Mouse (Mus musculus) forebrain, embryonic 15.5 days (tissue): ENCODE measurements around the gene Hadha. TPM values are rescaled to one million over a fixed set of nuclear protein-coding genes. Genes with fewer than 3 reads are reported as not detected.

Source experiments
- ATAC-seq: fragments of 200-750 bp; cut with Nextera tagmentation; replicated peaks from 2 replicates; pipeline ENCODE4 v1.8.0; 2017; ENCODE audit warnings: mild to moderate bottlenecking, moderate TSS enrichment, moderate library complexity
- H3K27ac ChIP-seq: fragments of 300-500 bp; sonication (generic); replicated peaks from 2 replicates; pipeline ENCODE4 v1.5.1; 2015; ENCODE audit warnings: mild to moderate bottlenecking, inconsistent platforms
- H3K27me3 ChIP-seq: fragments of 300-500 bp; sonication (generic); 2 replicates; pipeline ENCODE4 v1.6.1; 2015; ENCODE audit warnings: inconsistent platforms
- H3K36me3 ChIP-seq: fragments of 300-500 bp; sonication (generic); 2 replicates; pipeline ENCODE4 v1.6.1; 2015; ENCODE audit warnings: mild to moderate bottlenecking, inconsistent platforms
- H3K4me1 ChIP-seq: fragments of 300-500 bp; sonication (generic); 2 replicates; pipeline ENCODE4 v1.6.1; 2015; ENCODE audit warnings: inconsistent platforms
- H3K4me2 ChIP-seq: fragments of 300-500 bp; sonication (generic); replicated peaks from 2 replicates; pipeline ENCODE4 v1.6.1; 2015; ENCODE audit warnings: mild to moderate bottlenecking, inconsistent platforms
- H3K4me3 ChIP-seq: fragments of 300-500 bp; sonication (generic); 2 replicates; pipeline ENCODE4 v1.5.1; 2015; ENCODE audit warnings: mild to moderate bottlenecking, inconsistent platforms
- H3K9ac ChIP-seq: fragments of 300-500 bp; sonication (generic); replicated peaks from 2 replicates; pipeline ENCODE4 v1.6.1; 2015; ENCODE audit warnings: mild to moderate bottlenecking, inconsistent platforms
- H3K9me3 ChIP-seq: fragments of 300-500 bp; sonication (generic); 2 replicates; pipeline ENCODE4 v1.6.1; 2016; ENCODE audit warnings: inconsistent platforms
- WGBS: fragments of 180-500 bp; shearing (Covaris S2); methylation state at CpG from one replicate; pipeline ENCODE4 v1.1.7; 2015; ENCODE audit warnings: mixed read lengths; 5-methylcytosine and 5-hydroxymethylcytosine counted together
- polyA plus RNA-seq: library from polyadenylated mRNA; unstranded; fragments of >200 nt; fragmentation: Nextera tagmentation; extraction: Ambion mirVana; gene quantifications from 2 replicates; pipeline ENCODE4 v1.2.1, GENCODE M21; 2015

The Hadha gene
- 73.9 and 79.7 TPM in 2 replicates for polyA plus RNA-seq

DNA sequence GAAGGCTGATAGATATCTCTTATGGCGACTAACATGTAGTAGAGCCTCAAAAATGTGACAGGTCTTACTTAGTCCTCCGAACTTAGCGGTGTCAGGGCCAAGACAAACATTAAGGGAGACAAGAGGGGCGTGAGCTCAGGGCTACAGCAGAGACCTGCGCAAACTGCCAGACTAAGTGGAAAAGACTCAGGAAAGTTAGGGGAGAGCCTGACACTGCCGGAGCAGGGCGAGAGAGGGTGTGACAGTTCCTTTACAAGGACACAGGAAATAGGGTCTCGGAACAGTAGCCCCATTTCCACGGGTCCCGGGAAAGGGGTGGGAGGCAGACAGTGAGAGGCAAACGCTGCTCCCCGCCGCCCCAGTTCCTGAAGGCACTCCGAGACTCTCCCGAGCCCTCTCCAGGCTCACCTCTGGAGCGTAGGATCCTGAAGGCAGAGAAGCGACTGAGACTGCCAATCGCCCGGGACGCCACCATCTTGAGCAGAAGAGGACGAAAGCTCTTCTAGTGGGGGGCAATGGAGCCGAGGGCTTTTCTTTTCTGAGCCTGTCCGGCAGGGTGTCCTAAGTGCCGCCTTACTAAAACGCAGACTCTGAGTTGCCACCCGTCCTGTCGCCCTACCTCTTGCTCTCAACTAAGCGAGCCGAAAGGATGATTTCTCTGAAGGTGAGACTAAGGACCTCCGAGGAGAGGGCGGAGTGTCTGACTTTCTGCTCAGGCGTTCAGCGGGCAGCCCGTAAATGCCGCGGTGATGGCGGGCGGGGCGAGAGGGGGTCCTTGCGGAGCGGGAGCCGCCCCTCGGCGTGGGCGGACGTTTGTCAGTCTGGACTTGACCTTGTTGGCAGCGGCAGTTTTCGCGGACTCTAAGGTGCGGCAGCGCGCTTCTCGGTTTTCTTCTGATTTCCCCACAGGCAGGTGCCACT, at the start of gene Hadha, which contains the start of gene Hadhb:
TSS of gene Hadha (minus strand) at position 689 of the 921 bp plus-strand sequence.
TSS of gene Hadhb (plus strand) at position 775 of the 921 bp plus-strand sequence.
- ATAC-seq, result peak; percentile 90
- no peaks in the 10 kb centered on the region for H3K27me3 ChIP-seq
- WGBS, result under 1% methylated on average over 53 of the region's 53 CpGs
- H3K4me3 ChIP-seq, result peak within 1 kb of the TSS; percentile 93
- peak within 1 kb of the TSS; percentile 88 for H3K27ac ChIP-seq
- peaks cover 32% of the 10 kb centered on the region for H3K4me1 ChIP-seq
- H3K9ac ChIP-seq, result peak within 1 kb of the TSS; percentile 87
- H3K36me3 ChIP-seq, result no peaks in the 10 kb centered on the region
- H3K9me3 ChIP-seq, result no peaks in the 10 kb centered on the region
- H3K4me2 ChIP-seq, result peak within 1 kb of the TSS; percentile 85

DNA sequence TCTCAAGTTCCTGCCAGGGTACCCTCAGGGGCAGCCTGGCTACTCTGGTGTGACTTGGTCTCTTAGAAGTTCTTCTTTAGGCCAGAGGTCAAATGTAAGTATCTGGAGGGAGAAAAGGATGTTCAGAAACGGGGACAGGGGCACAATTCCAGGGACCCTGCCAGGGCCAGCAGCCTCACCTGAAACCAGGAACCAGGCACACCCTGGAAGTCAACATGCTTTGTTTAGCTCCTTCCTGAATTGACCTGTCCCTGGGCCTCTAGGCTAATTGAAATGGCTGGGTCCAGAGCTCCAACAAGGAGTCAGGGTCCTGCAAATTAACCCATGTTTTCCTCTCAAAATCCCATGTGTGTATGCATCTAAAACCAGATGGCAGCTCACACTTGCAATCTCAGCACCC, 49.5 kb upstream of the Hadha start:
- no peak overlapping the region for H3K9ac ChIP-seq
- H3K9me3 ChIP-seq, result no peaks in the 10 kb centered on the region
- ATAC-seq, result no peak
- WGBS, result 75% methylated on average over 1 of the region's 1 CpGs
- no peak overlapping the region for H3K4me2 ChIP-seq
- no peaks in the 10 kb centered on the region for H3K4me1 ChIP-seq
- H3K27ac ChIP-seq, result no peak overlapping the region
- H3K4me3 ChIP-seq, result no peak overlapping the region
- no peaks in the 10 kb centered on the region for H3K27me3 ChIP-seq
- H3K36me3 ChIP-seq, result no peaks in the 10 kb centered on the region

DNA sequence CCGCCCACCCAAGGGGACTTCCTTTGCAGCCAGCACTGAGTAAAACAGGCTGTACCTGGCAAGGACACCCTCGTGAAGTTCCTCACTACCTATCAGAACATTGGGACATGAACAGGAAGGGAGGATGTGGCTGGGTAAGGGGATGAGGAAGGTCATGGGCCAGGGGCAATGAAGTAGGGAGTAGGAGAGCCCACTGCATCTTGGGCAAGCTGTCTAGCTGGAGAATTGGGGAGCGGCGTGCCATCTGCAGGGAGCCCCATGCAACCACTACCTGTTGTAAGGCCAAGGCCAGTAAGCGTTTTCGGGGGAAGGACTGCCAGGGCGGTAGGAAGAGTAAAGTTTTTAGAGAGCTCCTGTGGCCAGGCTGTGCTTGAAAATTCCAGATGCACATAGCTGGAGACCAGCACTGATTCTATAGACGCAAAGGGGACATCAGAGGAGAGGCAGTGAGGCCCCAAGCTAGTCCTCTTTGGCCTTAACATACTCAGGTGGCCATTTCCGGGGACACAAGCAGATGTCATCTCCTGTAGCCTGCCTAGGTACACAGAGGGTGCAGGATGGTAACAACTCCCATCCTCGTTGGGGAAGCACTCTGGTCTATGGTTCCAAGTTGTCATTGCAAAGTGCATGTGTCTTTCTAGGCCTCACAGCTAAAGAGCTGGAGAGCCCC, 48.4 kb upstream of the Hadha start:
- ATAC-seq, result no peak
- no peak overlapping the region for H3K9ac ChIP-seq

DNA sequence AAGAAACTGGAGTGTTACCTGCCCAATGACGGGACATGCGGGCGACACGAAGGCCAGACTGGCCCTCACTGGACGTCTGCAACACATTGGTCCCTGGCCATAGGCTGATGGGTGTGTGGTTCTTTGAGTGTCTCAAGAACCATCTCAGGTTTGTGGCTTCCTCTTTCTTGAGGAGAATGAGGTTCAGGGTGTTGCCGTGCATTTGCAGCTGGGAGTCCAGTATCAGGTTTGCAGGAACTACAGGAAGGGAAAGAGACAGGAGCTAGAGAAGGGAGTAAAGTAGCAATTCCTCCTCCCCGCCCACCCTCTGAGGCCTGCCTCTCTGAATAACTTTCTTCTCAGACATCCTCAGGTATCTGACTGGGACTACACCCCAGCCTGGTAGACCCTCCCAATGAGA, 47.3 kb upstream of the Hadha start:
- ATAC-seq, result no peak
- Histone ChIP-seq H3K9ac (no peak overlapping the region), H3K4me1 (no peaks in the 10 kb centered on the region), H3K36me3 (no peaks in the 10 kb centered on the region), H3K4me2 (no peak overlapping the region), H3K27me3 (no peaks in the 10 kb centered on the region), H3K9me3 (no peaks in the 10 kb centered on the region), H3K27ac (no peak overlapping the region), H3K4me3 (no peak overlapping the region)
- 91% methylated on average over 7 of the region's 7 CpGs for whole genome bisulfite sequencing

More for the DNA sequence above, 48.4 kb upstream of the Hadha start:
- 88% methylated on average over 10 of the region's 10 CpGs for WGBS
- Histone ChIP-seq H3K9me3 (no peaks in the 10 kb centered on the region), H3K27ac (no peak overlapping the region), H3K4me3 (no peak overlapping the region), H3K4me2 (no peak overlapping the region), H3K36me3 (no peaks in the 10 kb centered on the region), H3K27me3 (no peaks in the 10 kb centered on the region), H3K4me1 (no peaks in the 10 kb centered on the region)

DNA sequence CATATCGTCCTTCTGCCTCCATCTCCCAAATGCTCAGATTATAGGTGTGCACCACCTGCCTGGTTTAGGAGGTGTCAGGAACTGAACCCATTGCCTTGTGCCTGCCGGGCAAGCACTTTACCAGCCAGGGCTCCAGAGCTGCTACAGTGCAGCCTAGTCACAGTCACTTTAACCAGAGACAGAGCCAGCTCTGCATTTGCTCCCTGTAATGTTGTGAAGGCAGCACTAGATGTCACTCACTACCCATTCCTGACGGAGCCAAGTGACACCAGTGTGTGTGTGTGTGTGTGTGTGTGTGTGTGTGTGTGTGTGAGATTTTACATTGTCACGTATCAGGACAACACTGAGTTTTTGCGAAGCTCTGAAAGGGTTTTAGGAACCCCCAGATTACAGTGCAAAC, 46.6 kb upstream of the Hadha start:
- no peaks in the 10 kb centered on the region for H3K36me3 ChIP-seq
- no peaks in the 10 kb centered on the region for H3K9me3 ChIP-seq
- WGBS, result 48% methylated on average over 5 of the region's 5 CpGs
- H3K4me2 ChIP-seq, result no peak overlapping the region
- no peak overlapping the region for H3K4me3 ChIP-seq
- H3K27ac ChIP-seq, result no peak overlapping the region
- H3K4me1 ChIP-seq, result no peaks in the 10 kb centered on the region
- no peaks in the 10 kb centered on the region for H3K27me3 ChIP-seq
- peak; percentile 64; the same call in 1 of the 2 replicates for ATAC-seq
- no peak overlapping the region for H3K9ac ChIP-seq

DNA sequence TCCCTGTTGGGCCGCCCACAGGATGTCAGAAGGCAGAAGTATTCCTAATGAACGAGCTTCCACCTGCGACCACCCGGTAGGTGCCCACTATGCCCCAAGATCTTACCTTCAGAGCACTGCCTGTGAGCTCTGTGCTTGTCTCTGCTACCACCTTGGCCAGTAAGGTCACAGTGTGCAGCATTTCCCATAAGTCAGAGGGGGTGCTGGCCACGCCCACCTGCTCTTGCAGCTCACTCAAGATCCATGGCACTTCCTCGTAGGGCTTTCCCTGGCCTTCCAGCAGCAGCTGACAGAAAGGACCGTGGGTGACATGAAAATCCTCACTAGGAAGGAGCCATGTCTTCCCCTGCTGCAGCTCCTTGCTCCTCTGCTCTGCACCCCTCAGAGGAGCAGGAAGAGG, 43.3 kb upstream of the Hadha start:
- Histone ChIP-seq H3K4me3 (no peak overlapping the region), H3K9ac (no peak overlapping the region), H3K4me2 (no peak overlapping the region), H3K4me1 (no peaks in the 10 kb centered on the region), H3K9me3 (no peaks in the 10 kb centered on the region), H3K27ac (no peak overlapping the region), H3K27me3 (no peaks in the 10 kb centered on the region), H3K36me3 (no peaks in the 10 kb centered on the region)
- WGBS, result 75% methylated on average over 7 of the region's 7 CpGs
- no peak for ATAC-seq

DNA sequence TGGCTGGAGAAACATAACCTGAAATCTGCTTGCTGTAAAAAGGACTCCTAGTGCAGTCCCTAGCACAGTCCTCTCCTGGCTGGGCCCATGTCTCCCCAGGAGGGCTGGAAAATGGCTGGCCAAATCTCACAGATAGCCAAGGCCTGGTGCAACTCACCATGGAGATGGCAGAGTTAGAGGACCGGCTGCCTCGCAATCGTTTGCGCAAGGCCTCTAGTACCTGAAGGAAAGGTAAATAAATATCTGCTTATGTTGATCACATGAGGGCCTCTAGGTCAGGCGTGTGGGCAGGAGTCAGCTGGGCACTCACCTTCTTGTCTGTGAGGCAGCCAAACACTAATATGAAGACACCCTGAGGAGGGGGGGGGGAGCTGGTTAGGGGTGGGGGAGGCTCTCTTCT, 40.4 kb upstream of the Hadha start:
- no peak for ATAC-seq
- no peaks in the 10 kb centered on the region for H3K27me3 ChIP-seq
- no peaks in the 10 kb centered on the region for H3K9me3 ChIP-seq
- WGBS, result 93% methylated on average over 5 of the region's 5 CpGs
- H3K4me2 ChIP-seq, result no peak overlapping the region
- H3K9ac ChIP-seq, result no peak overlapping the region
- no peak overlapping the region for H3K4me3 ChIP-seq
- no peaks in the 10 kb centered on the region for H3K36me3 ChIP-seq
- H3K27ac ChIP-seq, result no peak overlapping the region
- H3K4me1 ChIP-seq, result no peaks in the 10 kb centered on the region

DNA sequence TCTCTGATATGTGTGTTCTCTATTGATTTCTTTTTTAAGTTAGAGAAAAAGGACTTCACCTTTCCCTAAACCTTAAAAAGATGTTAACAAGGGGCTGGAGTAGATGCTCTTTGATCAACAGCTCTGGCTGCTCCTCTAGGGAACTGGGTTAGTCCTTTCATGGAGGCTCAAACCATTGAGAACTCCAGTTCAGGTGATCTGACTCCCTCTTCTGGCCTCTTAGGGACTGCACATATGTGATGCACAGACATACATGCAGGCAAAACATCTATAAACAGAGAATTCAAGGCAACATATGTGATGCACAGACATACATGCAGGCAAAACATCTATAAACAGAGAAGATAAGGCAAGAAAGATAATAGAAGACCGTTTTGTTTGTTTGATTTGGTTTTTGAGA, 37.5 kb upstream of the Hadha start:
- no peak for ATAC-seq
- Histone ChIP-seq H3K27ac (no peak overlapping the region), H3K27me3 (no peaks in the 10 kb centered on the region), H3K9ac (no peak overlapping the region), H3K4me1 (no peaks in the 10 kb centered on the region), H3K4me2 (no peak overlapping the region), H3K9me3 (no peaks in the 10 kb centered on the region), H3K4me3 (no peak overlapping the region), H3K36me3 (peaks cover 12% of the 10 kb centered on the region)
- 90% methylated on average over 1 of the region's 1 CpGs for WGBS

DNA sequence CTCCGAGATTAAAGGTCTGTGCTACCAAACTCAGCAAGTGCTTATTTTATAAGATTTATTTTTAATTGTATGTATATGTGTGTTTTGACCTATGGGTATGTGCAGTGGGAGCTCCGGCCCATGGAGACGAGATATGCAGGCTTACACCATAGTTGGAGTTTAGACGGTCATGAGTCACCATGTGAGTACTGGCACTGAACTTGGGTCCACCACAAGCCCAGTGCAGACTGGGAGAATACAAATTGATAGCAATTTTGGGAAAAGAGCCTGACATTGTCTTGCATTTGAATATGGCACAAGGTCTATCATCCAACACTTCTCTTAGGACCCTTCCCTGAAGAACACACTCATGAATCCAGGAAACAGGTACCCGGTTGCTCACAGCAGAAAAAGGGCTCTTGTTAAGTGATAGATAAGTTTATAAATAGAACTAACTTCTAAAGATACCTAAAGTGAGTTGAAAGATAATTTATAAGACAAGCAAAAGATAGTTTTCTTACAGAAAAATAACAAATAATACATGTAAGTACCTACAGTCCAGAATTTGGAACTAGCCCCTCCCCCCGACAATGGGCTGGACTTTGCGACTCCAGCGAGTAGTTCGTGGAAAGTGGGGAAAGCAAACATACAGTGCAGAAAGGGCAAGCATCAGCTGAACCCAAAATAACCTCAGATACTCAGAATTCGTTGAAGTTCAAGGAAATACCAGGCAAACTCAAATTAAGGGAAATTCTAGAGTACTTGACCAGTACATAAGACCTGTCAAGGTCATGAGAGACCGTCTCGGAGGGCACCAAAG, 32.9 kb upstream of the Hadha start:
- H3K4me1 ChIP-seq, result no peaks in the 10 kb centered on the region
- H3K27me3 ChIP-seq, result no peaks in the 10 kb centered on the region
- ATAC-seq, result no peak
- peaks cover 34% of the 10 kb centered on the region for H3K36me3 ChIP-seq
- 93% methylated on average over 12 of the region's 12 CpGs for WGBS
- no peak overlapping the region for H3K27ac ChIP-seq
- no peaks in the 10 kb centered on the region for H3K9me3 ChIP-seq
- H3K4me2 ChIP-seq, result no peak overlapping the region
- H3K9ac ChIP-seq, result no peak overlapping the region
- no peak overlapping the region for H3K4me3 ChIP-seq

DNA sequence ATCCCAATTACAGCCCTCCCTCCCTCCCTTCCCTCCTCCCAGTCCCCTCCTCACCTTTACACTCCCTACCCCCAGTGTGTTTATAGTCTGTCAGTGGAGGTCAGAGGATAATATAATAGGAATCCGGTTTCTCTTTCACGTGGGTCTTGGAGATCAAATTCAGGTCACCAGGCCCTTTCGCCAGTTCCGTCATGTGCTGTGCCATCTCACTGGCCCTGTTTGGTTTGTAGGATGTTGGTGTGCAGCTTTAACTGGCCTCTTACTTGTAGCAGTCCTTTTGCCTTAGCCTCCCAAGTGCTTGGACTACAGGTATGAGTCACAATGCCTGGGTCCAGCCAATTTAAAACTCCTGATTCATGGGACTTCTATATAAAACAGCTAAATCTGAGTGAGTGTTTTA, 20.8 kb upstream of the Hadha start:
- Histone ChIP-seq H3K9ac (no peak overlapping the region), H3K27ac (no peak overlapping the region), H3K27me3 (no peaks in the 10 kb centered on the region), H3K4me2 (no peak overlapping the region), H3K4me1 (no peaks in the 10 kb centered on the region), H3K4me3 (no peak overlapping the region), H3K9me3 (no peaks in the 10 kb centered on the region), H3K36me3 (peaks cover 72% of the 10 kb centered on the region)
- ATAC-seq, result no peak
- 75% methylated on average over 4 of the region's 4 CpGs for WGBS

DNA sequence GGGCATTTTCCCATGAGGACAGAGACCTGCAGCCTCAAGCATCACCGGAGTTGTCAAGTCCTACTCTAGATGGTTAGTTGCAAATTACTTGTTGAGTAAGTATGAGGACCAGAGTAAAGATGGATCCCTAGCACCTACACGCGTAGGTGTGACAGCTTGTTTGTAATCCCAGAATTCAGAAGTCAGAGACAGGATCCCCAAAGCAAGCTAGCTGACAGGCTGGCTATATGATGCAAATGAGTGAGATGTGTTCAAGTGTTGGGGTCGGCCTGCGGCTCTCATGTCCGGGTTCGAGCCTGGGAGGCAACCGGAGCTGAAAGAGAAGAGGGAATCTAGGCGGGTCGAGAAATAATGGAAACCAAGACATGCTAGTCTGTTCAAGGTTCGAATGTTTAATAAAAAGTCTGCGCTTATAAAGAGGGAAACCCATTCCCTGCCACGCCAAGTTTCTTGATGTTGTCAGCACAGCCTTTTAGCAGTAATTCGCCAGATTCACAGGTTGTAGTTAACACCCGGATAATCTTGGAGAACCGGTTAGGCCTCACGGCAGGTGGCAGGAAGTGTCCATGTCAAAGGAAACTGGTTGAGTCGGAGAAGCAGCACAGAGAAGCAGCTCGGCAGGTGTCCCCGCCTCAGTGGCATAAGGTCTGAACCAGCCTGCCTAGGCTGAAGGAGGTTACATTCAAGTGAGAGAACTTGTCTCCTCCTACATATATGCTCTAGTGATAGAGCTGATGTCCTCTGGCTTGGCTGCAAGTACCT, 18.1 kb upstream of the Hadha start:
- Histone ChIP-seq H3K9ac (no peak overlapping the region), H3K4me3 (no peak overlapping the region), H3K36me3 (peaks cover 75% of the 10 kb centered on the region), H3K9me3 (no peaks in the 10 kb centered on the region), H3K4me1 (no peaks in the 10 kb centered on the region), H3K27me3 (no peaks in the 10 kb centered on the region), H3K4me2 (no peak overlapping the region), H3K27ac (no peak overlapping the region)
- no peak for ATAC-seq
- 50% methylated on average over 20 of the region's 20 CpGs for WGBS
